Mouse (Mus musculus) E14TG2a.4 (cell line): ENCODE measurements at regions not wholly inside any gene's neighbourhood (a gene's known extent, or its start where the extent isn't known, plus 50 kb on each side); places are given as distances from the start of the nearest gene placed in this dataset.

Experiments used
- H3K27me3 ChIP-seq: 2 replicates; pipeline ENCODE4 v1.6.1; 2014; ENCODE audit warnings: low read length, control low read depth; ENCODE audit not compliant: insufficient read depth
- H3K36me3 ChIP-seq: 2 replicates; pipeline ENCODE4 v1.6.1; 2014; ENCODE audit warnings: low read length, control low read depth; ENCODE audit not compliant: insufficient read depth
- H3K4me1 ChIP-seq: replicated peaks from 2 replicates; pipeline ENCODE4 v1.6.1; 2014; ENCODE audit warnings: low read depth, low read length, control low read depth
- H3K4me3 ChIP-seq: replicated peaks from 2 replicates; pipeline ENCODE4 v1.5.1; 2014; ENCODE audit warnings: mild to moderate bottlenecking, low read length
- H3K9me3 ChIP-seq: 2 replicates; pipeline ENCODE4 v1.6.1; 2014; ENCODE audit warnings: low read length, control low read depth
- CTCF ChIP-seq: conservative IDR thresholded peaks from 2 replicates; pipeline ENCODE4 v1.5.1; 2014; ENCODE audit warnings: low read length
- NANOG ChIP-seq: IDR thresholded peaks from 2 replicates; pipeline ENCODE4 v1.6.1; 2014; ENCODE audit warnings: borderline replicate concordance, low read length, mixed read lengths
- POU5F1 ChIP-seq: IDR thresholded peaks from 2 replicates; pipeline ENCODE4 v1.6.1; 2014; ENCODE audit warnings: low read length, borderline replicate concordance

DNA sequence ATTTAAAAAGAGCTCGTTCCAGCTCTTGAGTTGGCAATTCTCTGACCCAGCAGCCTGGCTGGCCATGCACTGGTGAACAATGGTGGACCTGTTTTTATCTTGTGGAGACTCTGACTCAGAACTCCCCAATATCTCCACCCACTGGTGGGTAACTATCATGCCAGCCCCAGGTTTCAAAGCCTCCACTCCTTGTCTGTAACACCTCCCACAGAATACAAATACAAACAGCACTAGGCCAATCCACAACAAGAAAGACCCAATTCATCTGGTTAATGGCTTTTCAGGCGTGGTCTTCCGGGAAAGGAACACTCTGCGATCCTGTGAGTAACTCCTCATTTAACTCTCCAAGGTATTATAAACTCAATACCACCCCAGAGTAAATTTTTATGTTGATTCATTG lies 663.8 kb upstream of the Adarb2 start:
- no peak overlapping the region for H3K4me3 ChIP-seq

DNA sequence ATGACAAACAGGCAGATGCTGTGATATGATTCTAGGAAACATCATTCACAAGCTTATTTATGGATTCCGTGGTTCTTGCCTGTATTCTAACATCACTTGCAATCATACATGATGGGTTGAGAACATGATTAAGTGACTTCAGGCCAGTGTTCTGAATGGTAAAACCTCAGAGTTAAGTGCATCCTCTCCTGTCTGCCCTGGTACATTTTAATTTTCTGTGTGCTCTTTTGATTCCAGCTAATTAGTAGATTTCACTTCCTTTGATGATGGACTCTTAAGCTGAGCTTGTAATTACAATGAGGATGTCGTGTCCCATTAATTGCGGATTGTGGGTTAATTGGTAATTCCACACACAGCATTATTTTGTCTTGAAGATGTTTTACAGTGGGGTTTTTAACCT lies 618.6 kb upstream of the Adarb2 start:
- peaks cover 40% of the 10 kb centered on the region for H3K9me3 ChIP-seq
- TF ChIP-seq NANOG (no peak), POU5F1 (no peak), CTCF (no peak)
- no peaks in the 10 kb centered on the region for H3K36me3 ChIP-seq
- no peaks in the 10 kb centered on the region for H3K27me3 ChIP-seq
- H3K4me1 ChIP-seq = no peaks in the 10 kb centered on the region
- H3K4me3 ChIP-seq = no peak overlapping the region

More for the DNA sequence above, 663.8 kb upstream of the Adarb2 start:
- Histone ChIP-seq H3K36me3 (no peaks in the 10 kb centered on the region), H3K27me3 (no peaks in the 10 kb centered on the region), H3K9me3 (peaks cover 23% of the 10 kb centered on the region), H3K4me1 (no peaks in the 10 kb centered on the region)
- TF ChIP-seq NANOG = no peak
- no peak for TF ChIP-seq POU5F1
- TF ChIP-seq CTCF = no peak
